Mouse (Mus musculus) spleen, postnatal 36 days (tissue): Measurements from ENCODE around the gene Cass4.
A peak's percentile ranks its signal among the peaks of the same experiment; 100 is the strongest.

Experiments used
- DNase-seq, 2 experiments: peaks; one replicate each; pipeline ENCODE4 v3.0.0; 2022; ENCODE audit warnings: low spot score in 2 of 2, mixed read lengths in 1 of 2

The Cass4 gene

GRCm38 (mm10) chr2:172393391-172394051 lies at the start of gene Cass4:
Gene Cass4 (plus strand): TSS chr2:172393794.
- peak; percentile 71 to 82 for DNase-seq

GRCm38 (mm10) chr2:172344669-172345068 lies 48.9 kb upstream of the Cass4 start:
- no peak for DNase-seq

- DNase-seq: peak; percentile 97
Measured at GRCm38 (mm10) chr2:172345258-172345738, 48.3 kb upstream of the Cass4 start, which contains the start of gene Fam210b. Gene Fam210b (plus strand): TSS chr2:172345565.

- DNase-seq: peak in 1 of 2 experiments; percentile 21
Measured at GRCm38 (mm10) chr2:172346034-172346929, 47.3 kb upstream of the Cass4 start.

- DNase-seq: peak; percentile 15 to 55
Measured at GRCm38 (mm10) chr2:172346933-172347611, 46.5 kb upstream of the Cass4 start.

- peak; percentile 43 to 69 for DNase-seq
Measured at GRCm38 (mm10) chr2:172348297-172348950, 45.2 kb upstream of the Cass4 start.

- no peak for DNase-seq
Measured at GRCm38 (mm10) chr2:172349776-172350175, 43.8 kb upstream of the Cass4 start.

- no peak for DNase-seq
Measured at GRCm38 (mm10) chr2:172350773-172351172, 42.8 kb upstream of the Cass4 start.

GRCm38 (mm10) chr2:172353218-172353617 lies 40.4 kb upstream of the Cass4 start:
- no peak for DNase-seq

GRCm38 (mm10) chr2:172354761-172355160 lies 38.8 kb upstream of the Cass4 start:
- no peak for DNase-seq

- no peak for DNase-seq
Measured at GRCm38 (mm10) chr2:172355833-172356232, 37.8 kb upstream of the Cass4 start.

GRCm38 (mm10) chr2:172363176-172363575 lies 30.4 kb upstream of the Cass4 start:
- DNase-seq: no peak

- DNase-seq: peak; percentile 93 to 94
Measured at GRCm38 (mm10) chr2:172370411-172371223, 23.0 kb upstream of the Cass4 start, which contains the start of the genes Aurka and Cstf1. Gene Aurka (minus strand): TSS chr2:172370535. Gene Cstf1 (plus strand): TSS chr2:172370681.

- no peak for DNase-seq
Measured at GRCm38 (mm10) chr2:172371258-172371657, 22.3 kb upstream of the Cass4 start.

GRCm38 (mm10) chr2:172376551-172376950 lies 17.0 kb upstream of the Cass4 start:
- no peak for DNase-seq

GRCm38 (mm10) chr2:172376999-172377515 lies 16.5 kb upstream of the Cass4 start:
- no peak for DNase-seq

- DNase-seq: peak; percentile 67
Measured at GRCm38 (mm10) chr2:172378332-172378731, 15.3 kb upstream of the Cass4 start.

GRCm38 (mm10) chr2:172380513-172380912 lies 13.1 kb upstream of the Cass4 start:
- no peak for DNase-seq

GRCm38 (mm10) chr2:172381341-172381740 lies 12.3 kb upstream of the Cass4 start:
- no peak for DNase-seq

- DNase-seq: peak; percentile 33 to 43
Measured at GRCm38 (mm10) chr2:172381898-172382297, 11.7 kb upstream of the Cass4 start.
